Mouse (Mus musculus) large intestine, adult 2 months (tissue): ENCODE measurements around the gene Creb3l2. TPM values are rescaled to one million over a fixed set of nuclear protein-coding genes. Genes with fewer than 3 reads are reported as not detected.

Experiments
- DNase-seq: peaks from one replicate; pipeline ENCODE4 v3.0.0-alpha.2; 2012; ENCODE audit warnings: low read depth, low spot score
- WGBS: fragments of 180-500 bp; shearing (Covaris S2); methylation state at CpG from one replicate; pipeline ENCODE4 v1.1.7; 2018; 5-methylcytosine and 5-hydroxymethylcytosine counted together
- polyA plus RNA-seq: library from polyadenylated mRNA; depleted of rRNA; stranded (reverse); fragments of >200 nt; gene quantifications from 2 replicates; pipeline ENCODE4 v1.2.3, GENCODE M21; 2012

Gene Creb3l2
- polyA plus RNA-seq, 1 experiment: 8.5 TPM

GRCm38 (mm10) chr6:37447704-37448466 is 5.9 kb upstream of the Creb3l2 start:
- DNase-seq: peak; percentile 56
- 23% methylated on average over 10 of the region's 10 CpGs for WGBS

DNA sequence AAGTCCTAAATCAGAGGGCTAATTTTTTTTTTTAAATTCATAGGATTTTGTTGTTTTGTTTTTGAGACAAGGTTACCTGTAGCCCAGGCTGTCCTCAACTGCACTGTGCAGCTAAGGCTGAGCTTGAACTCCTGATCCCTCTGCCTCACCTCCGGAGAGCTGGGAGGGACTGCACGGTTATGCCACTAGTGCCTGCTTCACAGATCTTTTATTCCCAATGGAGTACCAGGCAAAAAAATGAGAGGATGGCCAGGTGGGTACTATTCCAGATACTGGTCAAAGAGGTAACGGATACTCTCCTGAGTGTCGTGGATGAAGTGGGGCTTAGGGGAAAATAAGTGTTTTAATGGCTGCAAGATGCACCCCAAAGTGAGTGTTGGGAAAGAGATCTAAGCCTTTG is 835 bp upstream of the Creb3l2 start:
- DNase-seq: no peak
- WGBS: 49% methylated on average over 4 of the region's 4 CpGs

DNA sequence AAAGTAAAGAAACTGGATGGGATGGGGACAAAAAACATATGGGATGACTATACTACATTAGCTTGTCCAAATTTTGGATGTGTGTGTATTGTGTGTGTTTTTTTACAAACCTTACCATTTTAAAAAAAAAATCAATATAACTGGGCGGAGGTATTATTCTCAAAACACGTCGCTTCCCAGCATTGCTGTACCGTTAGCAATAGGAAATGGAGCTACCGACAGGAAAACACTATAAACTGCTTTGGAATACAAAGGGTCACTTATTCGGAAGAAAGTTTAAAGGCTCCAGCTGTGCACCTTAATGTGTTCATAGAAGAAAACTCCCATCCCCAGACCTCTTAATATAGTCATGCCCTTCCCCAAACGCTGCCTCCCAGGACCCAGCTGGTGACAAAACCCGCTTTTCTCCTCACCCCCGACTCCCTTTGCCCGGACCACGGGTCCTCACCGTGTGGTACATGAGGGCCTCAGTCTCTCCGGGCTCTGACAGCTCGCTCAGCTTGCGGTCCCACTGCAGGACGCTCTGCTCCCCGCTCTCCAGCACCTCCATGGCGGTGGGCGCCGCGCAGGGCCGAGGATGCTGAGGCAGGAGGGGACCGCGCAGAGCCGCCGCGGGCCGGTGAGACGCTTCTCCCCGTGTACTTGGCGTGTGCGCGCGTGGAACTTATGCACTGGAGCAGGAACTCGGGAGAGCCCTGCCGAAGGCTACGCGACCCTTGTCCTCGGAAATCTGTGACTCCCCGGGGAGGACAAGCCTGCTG is 515 bp downstream of the Creb3l2 start:
- whole genome bisulfite sequencing: under 1% methylated on average over 40 of the region's 40 CpGs
- DNase-seq: no peak

- WGBS: 13% methylated on average over 12 of the region's 12 CpGs
- no peak for DNase-seq
These were observed 1.3 kb downstream of the Creb3l2 start for GRCm38 (mm10) chr6:37440491-37441250.

GRCm38 (mm10) chr6:37439676-37440490 is 2.1 kb downstream of the Creb3l2 start:
- DNase-seq: no peak

GRCm38 (mm10) chr6:37438510-37438909 is 3.4 kb downstream of the Creb3l2 start:
- WGBS: 92% methylated on average over 3 of the region's 3 CpGs
- no peak for DNase-seq

More at GRCm38 (mm10) chr6:37439676-37440490, 2.1 kb downstream of the Creb3l2 start:
- 53% methylated on average over 13 of the region's 13 CpGs for WGBS

DNA sequence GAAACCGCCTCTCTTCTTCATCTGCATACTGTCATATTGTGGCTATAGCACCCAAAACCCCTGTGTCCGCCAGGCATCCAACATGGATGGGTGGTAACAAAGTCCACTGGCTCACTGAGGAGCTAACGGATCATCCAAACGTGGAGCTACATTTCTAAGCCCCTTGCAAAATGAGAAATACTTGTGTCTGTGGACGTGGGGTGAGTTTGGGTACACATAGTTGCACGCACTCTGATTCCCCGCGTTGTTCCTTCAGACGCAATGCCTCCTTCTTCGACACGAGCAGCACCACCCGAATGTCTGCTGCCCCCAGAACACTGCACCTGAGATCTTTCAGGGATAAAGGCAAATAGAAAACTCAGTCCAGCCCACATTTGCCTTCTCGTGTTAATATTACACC is 4.9 kb downstream of the Creb3l2 start:
- WGBS: 93% methylated on average over 13 of the region's 13 CpGs
- no peak for DNase-seq

DNA sequence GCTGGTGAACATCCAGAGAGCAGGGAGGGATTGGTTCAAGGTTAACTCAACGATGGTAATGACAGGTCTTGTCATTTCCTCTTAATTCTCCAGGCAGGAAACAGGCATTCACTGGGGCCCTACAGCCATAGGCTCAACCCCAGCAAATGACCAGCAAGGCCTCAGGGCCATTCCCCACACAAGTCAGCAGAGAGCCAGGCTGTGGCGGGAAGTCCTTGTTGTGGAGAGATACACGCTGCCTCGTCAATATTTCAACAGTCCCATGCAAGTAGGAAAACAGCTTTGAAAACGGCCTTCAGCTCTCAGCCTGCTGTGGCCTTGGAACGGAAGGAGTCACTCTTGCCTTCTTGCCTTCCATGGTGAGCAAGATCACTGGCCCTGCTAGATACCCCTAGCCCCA is 6.6 kb downstream of the Creb3l2 start:
- DNase-seq: no peak
- 46% methylated on average over 6 of the region's 6 CpGs for WGBS

DNA sequence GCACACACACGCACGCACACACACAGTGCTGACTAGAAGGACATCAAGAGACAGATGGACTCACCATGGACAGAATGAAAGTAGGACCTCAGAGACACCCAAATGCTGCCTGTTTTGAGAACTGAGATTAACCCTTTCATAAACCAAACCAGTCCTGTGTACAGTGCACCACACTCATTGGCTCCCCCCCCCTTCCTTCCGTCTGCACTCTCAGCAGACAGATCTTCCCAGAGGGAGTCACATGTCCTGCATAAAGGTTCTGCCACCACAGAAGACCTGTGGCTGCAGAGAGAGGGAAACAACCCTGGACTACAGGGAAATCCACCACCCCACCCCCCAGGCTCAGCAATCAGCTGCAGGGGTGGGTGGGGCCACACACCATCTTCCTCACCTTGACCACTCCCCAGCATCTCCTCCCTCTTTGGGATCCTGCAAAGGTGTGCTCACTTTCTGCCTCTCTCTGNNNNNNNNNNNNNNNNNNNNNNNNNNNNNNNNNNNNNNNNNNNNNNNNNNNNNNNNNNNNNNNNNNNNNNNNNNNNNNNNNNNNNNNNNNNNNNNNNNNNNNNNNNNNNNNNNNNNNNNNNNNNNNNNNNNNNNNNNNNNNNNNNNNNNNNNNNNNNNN is 12.0 kb downstream of the Creb3l2 start:
- WGBS: 89% methylated on average over 3 of the region's 3 CpGs

GRCm38 (mm10) chr6:37428947-37429346 is 13.0 kb downstream of the Creb3l2 start:
- no peak for DNase-seq
- 95% methylated on average over 8 of the region's 8 CpGs for WGBS

More for the DNA sequence above, 12.0 kb downstream of the Creb3l2 start:
- no peak for DNase-seq

GRCm38 (mm10) chr6:37428044-37428443 is 13.9 kb downstream of the Creb3l2 start:
- no peak for DNase-seq
- WGBS: 28% methylated on average over 11 of the region's 11 CpGs

DNA sequence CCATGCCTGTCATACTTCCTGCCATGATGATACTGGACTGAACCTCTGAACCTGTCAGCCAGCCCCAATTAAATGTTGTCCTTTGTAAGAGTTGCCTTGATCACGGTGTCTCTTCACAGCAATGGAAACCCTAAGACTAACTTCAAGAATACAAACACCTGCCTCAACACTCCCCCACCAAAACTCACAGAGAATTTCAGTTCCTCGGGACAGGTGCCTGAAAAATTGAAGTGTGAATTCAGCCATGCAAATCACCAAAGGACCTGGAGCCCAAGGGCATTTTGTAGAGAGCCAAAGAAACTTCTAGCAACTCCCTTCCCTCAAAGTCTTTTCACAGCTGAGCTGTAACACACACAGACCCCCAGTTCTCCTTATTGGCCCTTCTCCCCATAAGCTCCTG is 15.3 kb downstream of the Creb3l2 start:
- DNase-seq: no peak
- WGBS: 93% methylated on average over 2 of the region's 2 CpGs

GRCm38 (mm10) chr6:37425833-37426232 is 16.1 kb downstream of the Creb3l2 start:
- no peak for DNase-seq
- WGBS: 64% methylated on average over 3 of the region's 3 CpGs

- WGBS: 76% methylated on average over 3 of the region's 3 CpGs
- DNase-seq: no peak
These were observed 16.9 kb downstream of the Creb3l2 start for GRCm38 (mm10) chr6:37425075-37425474.

DNA sequence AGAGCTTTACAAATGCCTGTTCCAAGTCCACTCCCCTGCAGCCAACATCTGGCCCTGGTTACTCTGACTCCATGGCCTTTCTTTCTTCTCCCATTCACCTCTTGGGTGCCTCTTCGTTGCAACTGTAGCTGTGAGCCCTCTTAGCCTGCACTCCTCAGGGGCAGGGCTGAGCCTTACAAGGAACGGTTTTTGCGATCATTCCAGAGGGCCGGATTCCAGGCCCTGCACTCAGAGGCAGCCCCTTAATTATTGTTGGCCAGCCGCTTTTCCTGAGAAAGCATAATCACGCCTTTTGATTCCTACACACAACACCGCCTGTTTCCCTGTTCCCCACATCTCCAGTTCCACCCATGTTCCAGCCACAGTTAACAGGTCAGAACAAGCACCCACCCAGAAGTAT is 17.6 kb downstream of the Creb3l2 start:
- WGBS: 69% methylated on average over 7 of the region's 7 CpGs
- no peak for DNase-seq

GRCm38 (mm10) chr6:37423386-37423785 is 18.6 kb downstream of the Creb3l2 start:
- DNase-seq: no peak
- WGBS: 56% methylated on average over 1 of the region's 1 CpGs

DNA sequence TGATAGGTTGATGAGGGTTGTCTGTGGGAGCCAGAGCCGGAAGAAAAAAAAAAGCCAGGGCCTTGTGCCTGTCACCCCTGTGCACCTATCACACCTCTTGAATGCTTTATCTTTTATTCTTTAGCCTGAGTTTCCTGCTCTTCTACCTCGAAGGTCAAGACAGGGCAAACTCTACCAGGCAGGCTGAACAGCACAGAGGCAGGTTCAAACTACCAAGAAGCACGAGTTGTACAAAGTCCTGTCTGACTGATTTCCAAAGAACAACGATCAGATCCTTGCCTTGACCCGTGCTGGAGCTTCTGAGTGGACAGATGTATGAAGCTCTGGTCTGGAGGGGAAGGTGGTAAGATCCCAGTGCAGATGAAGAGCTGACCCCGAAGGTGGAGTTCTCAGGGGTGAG is 20.8 kb downstream of the Creb3l2 start:
- WGBS: 69% methylated on average over 6 of the region's 6 CpGs
- DNase-seq: no peak

GRCm38 (mm10) chr6:37419445-37419941 is 22.5 kb downstream of the Creb3l2 start:
- no peak for DNase-seq
- 68% methylated on average over 17 of the region's 17 CpGs for WGBS

DNA sequence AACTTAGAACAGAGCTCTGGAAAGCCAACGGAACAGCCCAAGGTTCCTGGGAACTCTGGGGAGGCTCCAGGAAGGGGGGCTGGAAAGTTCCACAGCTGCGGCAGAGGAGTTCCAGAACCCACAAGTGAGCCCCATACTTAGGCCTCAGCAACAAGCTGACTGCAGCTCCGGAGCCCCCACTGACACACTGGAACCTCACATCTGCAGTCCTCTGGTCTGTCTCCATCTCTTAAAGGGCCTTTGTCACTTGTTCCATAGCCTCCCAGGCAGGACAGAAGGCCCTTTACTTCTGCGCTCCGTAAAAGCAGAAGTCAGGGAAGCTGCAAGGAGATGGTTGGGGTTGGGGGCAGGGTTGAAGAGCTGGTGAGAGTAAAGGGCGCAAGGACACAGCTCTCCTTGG is 23.0 kb downstream of the Creb3l2 start:
- 67% methylated on average over 6 of the region's 6 CpGs for WGBS
- no peak for DNase-seq
